Mouse (Mus musculus): ENCODE measurements around the gene Pp2d1. TPM values are rescaled to one million over a fixed set of nuclear protein-coding genes. Genes with fewer than 3 reads are reported as not detected.
"Not testable (repeated sequence)": the region's sequence is repeated elsewhere in the genome, so short reads cannot be mapped to it uniquely, and the experiment has no call there.

Gene Pp2d1
- polyA plus RNA-seq, 1 experiment from 2014 or later: 0.23 TPM

GRCm38 (mm10) chr17:53578776-53579175 lies 39.5 kb upstream of the Pp2d1 start:
- Histone ChIP-seq H3K4me3 (replicated peaks; ENCODE audit: low read length) (no peak overlapping the region), H3K9me3 (replicated peaks; ENCODE audit: control insufficient read depth, low read length) (no peaks in the 10 kb centered on the region), H3K9ac (ENCODE audit: low read length) (no peak overlapping the region), H3K4me1 (ENCODE audit: control insufficient read depth, insufficient read depth, low read length) (no peaks in the 10 kb centered on the region), H3K27ac (ENCODE audit: low read length) (no peak overlapping the region), H3K27me3 (ENCODE audit: control insufficient read depth, insufficient read depth, low read length) (no peaks in the 10 kb centered on the region), H3K36me3 (ENCODE audit: control insufficient read depth, insufficient read depth, low read length) (no peaks in the 10 kb centered on the region), H3K4me2 (ENCODE audit: low read depth, low read length) (no peak overlapping the region)
- 70% methylated on average over 9 of the region's 9 CpGs for WGBS
- no peak for ATAC-seq (ENCODE audit: insufficient read depth, low FRiP score)

GRCm38 (mm10) chr17:53578249-53578648 lies 39.0 kb upstream of the Pp2d1 start:
- no peaks in the 10 kb centered on the region for H3K27me3 ChIP-seq (ENCODE audit: control insufficient read depth, insufficient read depth, low read length)
- no peak overlapping the region for H3K9ac ChIP-seq (ENCODE audit: low read length)
- no peak overlapping the region for H3K27ac ChIP-seq (ENCODE audit: low read length)
- no peak for ATAC-seq (ENCODE audit: insufficient read depth, low FRiP score)
- H3K4me2 ChIP-seq (ENCODE audit: low read depth, low read length): no peak overlapping the region
- 66% methylated on average over 6 of the region's 6 CpGs for WGBS
- no peak overlapping the region for H3K4me3 ChIP-seq (replicated peaks; ENCODE audit: low read length)
- H3K4me1 ChIP-seq (ENCODE audit: control insufficient read depth, insufficient read depth, low read length): no peaks in the 10 kb centered on the region
- no peaks in the 10 kb centered on the region for H3K9me3 ChIP-seq (replicated peaks; ENCODE audit: control insufficient read depth, low read length)
- no peaks in the 10 kb centered on the region for H3K36me3 ChIP-seq (ENCODE audit: control insufficient read depth, insufficient read depth, low read length)

GRCm38 (mm10) chr17:53577754-53578153 lies 38.5 kb upstream of the Pp2d1 start:
- Histone ChIP-seq H3K9me3 (replicated peaks; ENCODE audit: control insufficient read depth, low read length) (no peaks in the 10 kb centered on the region), H3K27ac (ENCODE audit: low read length) (no peak overlapping the region), H3K36me3 (ENCODE audit: control insufficient read depth, insufficient read depth, low read length) (no peaks in the 10 kb centered on the region), H3K27me3 (ENCODE audit: control insufficient read depth, insufficient read depth, low read length) (no peaks in the 10 kb centered on the region), H3K9ac (ENCODE audit: low read length) (no peak overlapping the region), H3K4me2 (ENCODE audit: low read depth, low read length) (no peak overlapping the region), H3K4me1 (ENCODE audit: control insufficient read depth, insufficient read depth, low read length) (no peaks in the 10 kb centered on the region), H3K4me3 (replicated peaks; ENCODE audit: low read length) (no peak overlapping the region)
- no peak for ATAC-seq (ENCODE audit: insufficient read depth, low FRiP score)
- 70% methylated on average over 5 of the region's 5 CpGs for WGBS

- Histone ChIP-seq H3K4me3 (replicated peaks; ENCODE audit: low read length) (no peak overlapping the region), H3K9me3 (replicated peaks; ENCODE audit: control insufficient read depth, low read length) (no peaks in the 10 kb centered on the region), H3K4me1 (ENCODE audit: control insufficient read depth, insufficient read depth, low read length) (no peaks in the 10 kb centered on the region), H3K27ac (ENCODE audit: low read length) (no peak overlapping the region), H3K36me3 (ENCODE audit: control insufficient read depth, insufficient read depth, low read length) (no peaks in the 10 kb centered on the region), H3K27me3 (ENCODE audit: control insufficient read depth, insufficient read depth, low read length) (no peaks in the 10 kb centered on the region), H3K9ac (ENCODE audit: low read length) (no peak overlapping the region), H3K4me2 (ENCODE audit: low read depth, low read length) (no peak overlapping the region)
- WGBS: 80% methylated on average over 2 of the region's 2 CpGs
- no peak for ATAC-seq (ENCODE audit: insufficient read depth, low FRiP score)
These were observed 37.9 kb upstream of the Pp2d1 start for GRCm38 (mm10) chr17:53577151-53577550.

GRCm38 (mm10) chr17:53573019-53573556 lies 33.8 kb upstream of the Pp2d1 start:
- Histone ChIP-seq H3K4me2 (ENCODE audit: low read depth, low read length) (no peak overlapping the region), H3K4me3 (replicated peaks; ENCODE audit: low read length) (no peak overlapping the region), H3K36me3 (ENCODE audit: control insufficient read depth, insufficient read depth, low read length) (no peaks in the 10 kb centered on the region), H3K9me3 (replicated peaks; ENCODE audit: control insufficient read depth, low read length) (no peaks in the 10 kb centered on the region), H3K27ac (ENCODE audit: low read length) (no peak overlapping the region), H3K4me1 (ENCODE audit: control insufficient read depth, insufficient read depth, low read length) (peaks cover 22% of the 10 kb centered on the region), H3K27me3 (ENCODE audit: control insufficient read depth, insufficient read depth, low read length) (no peaks in the 10 kb centered on the region), H3K9ac (ENCODE audit: low read length) (no peak overlapping the region)
- WGBS: 56% methylated on average over 4 of the region's 4 CpGs
- no peak for ATAC-seq (ENCODE audit: insufficient read depth, low FRiP score)

- not testable (repeated sequence) for ATAC-seq (ENCODE audit: insufficient read depth, low FRiP score)
These were observed 31.7 kb upstream of the Pp2d1 start for GRCm38 (mm10) chr17:53570932-53571331.

GRCm38 (mm10) chr17:53570361-53570875 lies 31.2 kb upstream of the Pp2d1 start:
- Histone ChIP-seq H3K4me3 (replicated peaks; ENCODE audit: low read length) (0 out of 2 replicates have a peak overlapping the region, but pooled peaks have one; percentile 2), H3K9me3 (replicated peaks; ENCODE audit: control insufficient read depth, low read length) (no peaks in the 10 kb centered on the region), H3K36me3 (ENCODE audit: control insufficient read depth, insufficient read depth, low read length) (no peaks in the 10 kb centered on the region), H3K27me3 (ENCODE audit: control insufficient read depth, insufficient read depth, low read length) (no peaks in the 10 kb centered on the region), H3K27ac (ENCODE audit: low read length) (peak overlapping the region; percentile 80), H3K4me2 (ENCODE audit: low read depth, low read length) (peak overlapping the region; percentile 51), H3K4me1 (ENCODE audit: control insufficient read depth, insufficient read depth, low read length) (peaks cover 22% of the 10 kb centered on the region), H3K9ac (ENCODE audit: low read length) (no peak overlapping the region; the same call in 1 of the 2 replicates)
- WGBS: 30% methylated on average over 10 of the region's 10 CpGs
- ATAC-seq (ENCODE audit: insufficient read depth, low FRiP score): no peak

More at GRCm38 (mm10) chr17:53570932-53571331, 31.7 kb upstream of the Pp2d1 start:
- not testable (repeated sequence) for H3K4me3 ChIP-seq (replicated peaks; ENCODE audit: low read length); H3K27ac ChIP-seq (ENCODE audit: low read length); H3K4me2 ChIP-seq (ENCODE audit: low read depth, low read length); H3K36me3 ChIP-seq (ENCODE audit: control insufficient read depth, insufficient read depth, low read length); H3K9ac ChIP-seq (ENCODE audit: low read length); H3K9me3 ChIP-seq (replicated peaks; ENCODE audit: control insufficient read depth, low read length); H3K27me3 ChIP-seq (ENCODE audit: control insufficient read depth, insufficient read depth, low read length)
- 89% methylated on average over 5 of the region's 5 CpGs for WGBS
- peaks cover 22% of the 10 kb centered on the region for H3K4me1 ChIP-seq (ENCODE audit: control insufficient read depth, insufficient read depth, low read length)

- peaks cover 22% of the 10 kb centered on the region for H3K4me1 ChIP-seq (ENCODE audit: control insufficient read depth, insufficient read depth, low read length)
- 24% methylated on average over 6 of the region's 6 CpGs for WGBS
- H3K36me3 ChIP-seq (ENCODE audit: control insufficient read depth, insufficient read depth, low read length): no peaks in the 10 kb centered on the region
- H3K27ac ChIP-seq (ENCODE audit: low read length): peak overlapping the region; percentile 80
- peak overlapping the region; percentile 28 for H3K4me3 ChIP-seq (replicated peaks; ENCODE audit: low read length)
- no peak for ATAC-seq (ENCODE audit: insufficient read depth, low FRiP score)
- H3K27me3 ChIP-seq (ENCODE audit: control insufficient read depth, insufficient read depth, low read length): no peaks in the 10 kb centered on the region
- H3K9me3 ChIP-seq (replicated peaks; ENCODE audit: control insufficient read depth, low read length): no peaks in the 10 kb centered on the region
- peak overlapping the region; percentile 51 for H3K4me2 ChIP-seq (ENCODE audit: low read depth, low read length)
- peak overlapping the region; percentile 47 for H3K9ac ChIP-seq (ENCODE audit: low read length)
These were observed 30.6 kb upstream of the Pp2d1 start for GRCm38 (mm10) chr17:53569829-53570228.

- H3K36me3 ChIP-seq (ENCODE audit: control insufficient read depth, insufficient read depth, low read length): no peaks in the 10 kb centered on the region
- H3K9me3 ChIP-seq (replicated peaks; ENCODE audit: control insufficient read depth, low read length): no peaks in the 10 kb centered on the region
- H3K27me3 ChIP-seq (ENCODE audit: control insufficient read depth, insufficient read depth, low read length): no peaks in the 10 kb centered on the region
- peak overlapping the region; percentile 68 for H3K4me3 ChIP-seq (replicated peaks; ENCODE audit: low read length)
- peak overlapping the region; percentile 92 for H3K4me2 ChIP-seq (ENCODE audit: low read depth, low read length)
- WGBS: 37% methylated on average over 8 of the region's 8 CpGs
- no peak for ATAC-seq (ENCODE audit: insufficient read depth, low FRiP score)
- H3K9ac ChIP-seq (ENCODE audit: low read length): peak overlapping the region; percentile 93
- H3K4me1 ChIP-seq (ENCODE audit: control insufficient read depth, insufficient read depth, low read length): peaks cover 22% of the 10 kb centered on the region
- peak overlapping the region; percentile 94; the same call in 1 of the 2 replicates for H3K27ac ChIP-seq (ENCODE audit: low read length)
These were observed 29.6 kb upstream of the Pp2d1 start for GRCm38 (mm10) chr17:53568734-53569386.

Measured in stomach, embryonic 16.5 days (tissue).